Mouse (Mus musculus) yolk sac, embryonic 10.5 days (tissue): ENCODE data around the gene Vasn.
A peak's percentile ranks its signal among the peaks of the same experiment; 100 is the strongest.

ENCODE experiments used
- DNase-seq: peaks from one replicate; pipeline ENCODE4 v3.0.0-alpha.2; 2017; ENCODE audit warnings: low spot score

Vasn gene

DNA sequence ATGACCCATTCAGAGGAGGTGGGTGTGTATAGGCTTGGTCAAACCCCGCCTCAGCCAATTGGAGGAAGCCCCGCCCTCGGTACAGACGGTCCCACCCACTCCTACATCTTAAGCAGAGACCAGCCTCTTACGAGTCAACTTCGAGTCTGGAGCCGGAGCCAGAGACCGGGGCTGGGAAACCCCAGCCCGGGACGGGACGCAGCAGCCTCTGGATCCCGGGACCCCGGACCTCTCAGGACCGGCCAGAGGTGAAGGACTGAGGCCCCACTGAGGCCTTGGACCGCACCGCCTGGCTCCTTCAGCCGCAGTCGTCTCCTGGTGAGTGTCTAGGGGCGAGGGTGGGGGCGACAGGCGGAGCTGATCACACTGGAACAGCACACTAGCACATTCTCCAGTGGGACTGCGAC is at the start of gene Vasn, which contains the start of gene Dnaja3:
TSS of gene Vasn (plus strand) at position 111 of the 407 bp plus-strand sequence.
TSS of gene Dnaja3 (plus strand) at position 159 of the 407 bp plus-strand sequence.
- DNase-seq: peak; percentile 91

GRCm38 (mm10) chr16:4590236-4590635 is 49.5 kb upstream of the Vasn start:
- DNase-seq: no peak

DNA sequence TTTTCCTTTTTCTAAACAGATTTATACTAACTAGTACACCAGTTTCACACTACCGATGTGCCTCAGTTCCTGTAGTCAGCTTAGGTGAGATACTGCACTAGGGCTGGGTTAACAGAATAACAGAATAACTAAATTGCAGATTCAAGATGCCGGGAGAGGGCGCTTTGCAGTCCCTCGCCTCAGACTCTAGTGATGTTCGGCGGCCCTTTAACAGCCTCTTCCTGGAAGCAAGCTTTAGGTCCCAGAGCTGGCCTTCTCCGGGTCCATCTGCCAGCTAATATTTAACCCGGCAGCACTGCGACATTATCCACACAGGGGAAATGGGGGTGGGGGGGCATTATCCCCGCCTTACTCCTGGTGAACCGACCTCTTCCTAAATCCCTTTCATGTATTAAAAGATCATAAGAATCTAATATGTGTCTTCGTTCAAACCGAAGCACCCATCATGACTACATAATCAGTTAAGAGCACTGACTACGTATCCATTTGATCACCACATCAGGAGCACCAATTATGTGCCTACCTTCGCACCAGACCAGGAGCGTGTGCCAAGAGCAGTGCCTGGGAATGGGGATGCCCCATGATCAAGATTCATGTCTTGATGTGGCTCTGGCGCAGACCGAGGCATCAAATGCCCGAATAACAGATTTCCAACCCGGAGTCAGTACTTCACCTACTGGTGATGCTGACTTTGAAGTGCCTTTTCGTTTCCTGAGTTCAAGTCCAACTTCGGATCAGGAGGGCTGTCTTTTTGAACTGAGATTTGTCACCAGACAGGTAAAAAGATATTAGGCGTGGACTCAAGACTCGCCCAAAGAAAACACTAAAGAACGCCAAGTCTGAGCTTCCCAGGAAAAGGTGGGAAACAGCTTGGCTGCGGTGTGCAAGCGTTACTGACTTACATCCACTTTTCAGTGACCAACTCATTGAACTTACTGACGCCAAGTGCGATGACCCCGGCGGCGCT is 46.5 kb upstream of the Vasn start:
- peak; percentile 79 for DNase-seq

GRCm38 (mm10) chr16:4593971-4594813 is 45.5 kb upstream of the Vasn start, which contains the start of gene Glis2:
TSS of gene Glis2 (plus strand) at chr16:4594713.
- DNase-seq: peak; percentile 97

DNA sequence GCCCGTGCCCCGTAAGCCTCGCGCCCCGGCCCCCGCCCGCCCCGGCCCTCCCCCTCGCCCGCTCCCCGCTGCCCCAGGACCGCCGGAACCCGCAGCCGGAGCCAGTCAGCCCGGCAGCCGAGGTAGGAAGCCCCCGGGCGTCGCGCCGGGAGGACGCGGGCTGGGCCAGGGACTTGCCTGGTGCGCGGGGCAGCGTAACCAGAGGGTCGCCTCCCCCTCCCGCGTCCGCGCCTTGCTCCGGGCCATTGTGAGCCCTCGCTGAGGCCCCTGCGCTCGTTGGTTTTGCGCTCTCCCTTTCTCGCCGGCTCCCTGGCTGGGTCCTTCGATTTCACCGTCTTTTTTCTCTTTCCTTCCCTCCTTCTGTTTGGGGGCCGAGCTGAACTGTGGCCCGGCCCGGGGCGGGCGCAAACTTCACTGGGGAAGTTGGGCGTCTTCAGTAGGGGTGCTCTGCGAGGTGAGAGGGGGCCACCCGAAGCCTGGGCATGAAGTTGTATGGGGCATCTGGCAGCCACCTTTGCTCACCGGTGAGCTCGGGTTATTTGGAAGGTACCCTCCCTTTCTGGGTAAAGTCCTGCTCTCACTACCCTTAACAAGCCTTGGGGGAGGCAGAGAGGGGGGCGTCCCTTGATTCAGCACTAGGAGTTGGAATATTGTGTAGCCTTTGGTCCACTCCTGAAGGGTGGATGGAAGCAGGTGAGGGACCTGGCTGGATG is 44.8 kb upstream of the Vasn start:
- no peak for DNase-seq

- no peak for DNase-seq
Observed at GRCm38 (mm10) chr16:4595527-4595963, 44.2 kb upstream of the Vasn start.

GRCm38 (mm10) chr16:4596141-4596728 is 43.5 kb upstream of the Vasn start:
- DNase-seq: peak; percentile 82

- no peak for DNase-seq
Observed at GRCm38 (mm10) chr16:4596836-4597235, 42.9 kb upstream of the Vasn start.

DNA sequence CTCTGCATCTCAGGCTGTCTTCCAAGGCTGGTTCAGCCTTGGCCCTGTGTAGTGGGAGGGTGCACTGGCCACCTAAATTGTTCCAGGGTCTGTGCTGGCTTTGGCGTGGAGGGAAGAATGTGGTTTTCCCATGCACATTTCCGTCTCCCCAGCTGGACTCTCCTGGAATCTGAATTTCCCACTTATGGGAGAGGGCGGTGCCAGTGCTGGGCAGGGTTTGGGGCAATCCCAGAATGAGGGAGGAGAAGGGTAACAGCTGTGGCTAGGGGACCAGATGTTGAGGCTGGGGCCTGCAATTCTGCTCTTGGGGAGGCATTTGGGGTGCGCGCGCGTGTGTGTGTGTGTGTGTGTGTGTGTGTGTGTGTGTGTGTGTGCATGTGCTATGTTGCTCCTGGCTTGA is 42.4 kb upstream of the Vasn start:
- no peak for DNase-seq

DNA sequence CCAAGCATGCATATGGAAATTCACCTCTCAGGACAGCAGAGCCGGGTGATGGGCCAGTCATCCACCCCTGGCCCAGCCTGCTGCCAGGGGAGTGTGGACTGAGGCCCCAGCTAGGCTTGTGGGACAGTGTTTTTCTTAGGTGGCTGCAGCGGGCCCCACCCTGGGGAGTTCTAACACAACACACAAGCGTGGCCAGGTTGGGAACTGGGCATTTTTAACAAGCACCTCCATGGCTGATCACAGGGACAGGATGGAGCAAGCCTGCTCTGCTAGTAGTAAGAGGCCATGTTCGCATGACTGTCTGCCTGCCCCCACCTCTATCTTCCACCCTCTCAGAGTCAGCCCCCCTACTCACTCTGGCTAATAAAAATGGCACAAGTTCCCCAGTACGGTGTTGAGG is 41.7 kb upstream of the Vasn start:
- no peak for DNase-seq

DNA sequence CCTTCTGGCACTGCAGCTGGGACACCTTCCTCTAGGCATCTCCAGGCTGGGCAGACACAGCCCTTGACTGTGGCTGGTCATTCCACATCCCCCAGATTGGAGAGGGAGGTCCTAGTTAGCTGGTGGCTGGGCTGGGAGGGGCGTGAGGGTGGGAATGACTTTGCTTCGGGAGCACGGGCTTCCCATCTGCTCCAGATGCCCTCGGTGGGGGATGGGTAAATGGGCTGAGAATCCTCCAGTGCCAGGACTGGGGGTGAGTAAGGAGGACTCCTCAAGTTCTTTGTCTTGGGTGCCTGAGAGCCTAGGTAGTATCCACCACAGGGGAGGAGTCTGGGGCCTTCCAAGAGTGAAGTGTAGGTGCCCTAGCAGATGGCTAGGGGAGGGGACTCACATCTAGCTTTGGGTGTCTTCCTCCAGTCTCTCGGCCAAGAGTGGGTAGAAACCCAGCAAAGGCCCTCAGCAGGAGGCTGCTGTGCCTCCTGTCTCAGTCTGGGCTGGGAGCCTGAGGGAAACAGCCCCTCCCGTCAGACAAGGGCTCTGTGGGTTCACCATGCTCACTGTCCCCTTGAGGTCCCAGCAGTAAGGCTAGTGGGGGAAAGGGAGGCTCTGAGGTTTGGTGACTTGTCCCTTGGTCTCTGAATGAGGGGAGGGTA is 40.7 kb upstream of the Vasn start:
- no peak for DNase-seq

DNA sequence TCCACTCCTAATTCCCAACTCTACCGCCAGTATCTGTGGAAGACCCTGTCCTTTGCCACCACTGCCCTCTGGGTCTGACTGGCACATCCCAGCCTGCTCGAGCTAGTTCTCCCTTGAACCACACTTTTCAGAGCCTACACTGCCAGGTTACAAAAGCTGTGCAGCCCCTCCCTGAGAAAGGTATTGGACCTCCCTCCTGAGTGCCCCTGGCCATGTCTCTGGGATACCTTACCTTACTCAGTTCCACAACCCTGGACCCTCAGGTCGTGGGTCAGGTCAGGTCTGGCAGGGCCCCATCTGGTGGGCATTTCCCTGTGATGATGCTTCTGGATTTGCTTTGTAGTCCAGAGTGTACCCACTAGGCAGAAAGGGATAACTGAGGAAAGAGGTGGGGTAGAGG is 40.1 kb upstream of the Vasn start:
- DNase-seq: no peak

GRCm38 (mm10) chr16:4600701-4601310 is 38.9 kb upstream of the Vasn start:
- no peak for DNase-seq

DNA sequence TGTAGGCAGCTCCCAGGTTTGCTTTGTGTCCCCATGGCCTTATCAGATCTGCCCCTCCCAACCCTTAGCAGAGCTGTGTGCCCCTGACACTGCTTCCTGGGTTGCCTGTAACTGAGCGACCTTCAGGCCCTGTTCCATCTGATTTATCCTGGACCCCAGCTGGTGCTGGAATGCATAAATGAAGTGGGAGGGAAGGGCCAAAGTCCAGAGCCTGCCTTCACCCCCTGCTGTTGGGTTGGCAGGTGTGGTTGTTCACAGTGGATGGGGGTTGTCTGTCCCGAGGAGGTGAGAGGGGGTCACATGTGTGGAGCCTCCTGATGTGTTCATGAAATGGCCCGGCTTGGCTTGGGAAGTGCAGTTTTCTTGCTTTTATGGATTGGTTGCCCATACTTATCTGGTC is 37.6 kb upstream of the Vasn start:
- peak; percentile 81 for DNase-seq

- peak; percentile 60 for DNase-seq
Observed at GRCm38 (mm10) chr16:4602766-4603452, 36.8 kb upstream of the Vasn start.

- DNase-seq: no peak
Observed at GRCm38 (mm10) chr16:4603453-4603837, 36.3 kb upstream of the Vasn start.

GRCm38 (mm10) chr16:4604293-4604837 is 35.4 kb upstream of the Vasn start:
- no peak for DNase-seq

GRCm38 (mm10) chr16:4605514-4606131 is 34.1 kb upstream of the Vasn start:
- DNase-seq: no peak

DNA sequence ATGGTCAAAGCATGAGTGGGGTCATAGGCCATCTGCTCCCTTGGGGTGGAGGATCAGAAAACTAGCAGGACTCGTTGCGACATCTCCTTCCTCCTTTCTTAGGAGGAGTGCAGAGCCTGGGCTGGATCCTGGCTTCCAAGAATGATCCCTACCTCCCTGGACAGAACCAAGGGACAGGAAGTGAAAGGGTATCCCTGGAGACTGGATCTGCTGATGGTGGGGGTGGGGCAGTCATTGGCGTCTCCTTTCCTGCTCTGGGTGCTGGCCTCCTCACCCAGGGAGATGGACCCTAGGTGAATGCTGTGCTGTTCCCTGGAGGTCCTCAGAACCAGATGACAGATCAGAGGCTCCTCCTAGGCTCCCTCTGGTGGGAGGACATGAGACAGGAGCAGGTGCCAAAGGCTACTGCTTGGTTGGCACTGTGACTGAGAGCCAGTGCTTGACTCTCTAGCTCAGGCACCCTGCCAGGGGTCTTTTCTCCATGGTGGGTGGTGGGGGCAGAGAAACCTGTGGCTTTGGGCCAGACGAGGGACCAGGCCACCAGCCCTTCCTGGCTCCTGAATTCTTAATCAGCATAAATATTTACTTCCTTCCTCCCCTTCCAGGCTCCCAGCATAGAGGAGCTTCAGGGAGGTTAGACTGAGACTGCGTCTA is 33.2 kb upstream of the Vasn start:
- peak; percentile 67 for DNase-seq
